ENCODE assay signal across 24 mouse cellular contexts in genomic region chr3:136679903-136680491, GRCm38 (mm10).
"Had no signal": no experiment of that assay in that cellular context is flagged by ENCODE, and none has a peak within 500 bp of the region (broad histone marks: within the 10 kb centered on the region; RNA-seq: fewer than 3 reads in every experiment).

No protein-coding gene starts in this region.

- H3K27ac ChIP-seq: heart, embryonic 10.5 days; hindbrain, embryonic 10.5 days; hindbrain, embryonic 14.5 days; intestine, embryonic 15.5 days; left cerebral cortex, adult 2 months; limb, embryonic 12.5 days; liver, embryonic 13.5 days; liver, embryonic 15.5 days had no signal

- H3K36me3 ChIP-seq: heart, embryonic 10.5 days; heart, embryonic 12.5 days; hindbrain, embryonic 10.5 days; intestine, embryonic 15.5 days; limb, embryonic 12.5 days; liver, embryonic 13.5 days; liver, embryonic 15.5 days had no signal

- H3K9me3 ChIP-seq: heart, embryonic 10.5 days; heart, embryonic 12.5 days; hindbrain, embryonic 10.5 days; intestine, embryonic 15.5 days; limb, embryonic 12.5 days; liver, embryonic 13.5 days; liver, embryonic 15.5 days had no signal

- H3K27me3 ChIP-seq: heart, embryonic 12.5 days; intestine, embryonic 15.5 days; limb, embryonic 12.5 days; liver, embryonic 13.5 days; liver, embryonic 15.5 days had no signal

- H3K4me3 ChIP-seq: heart, embryonic 10.5 days; heart, embryonic 12.5 days; hindbrain, embryonic 10.5 days; intestine, embryonic 15.5 days; left cerebral cortex, adult 2 months; limb, embryonic 12.5 days; liver, embryonic 13.5 days; liver, embryonic 15.5 days had no signal

- ATAC-seq: hindbrain, embryonic 16.5 days; inflammation-experienced regulatory T-cells, adult 6 months; intestine, embryonic 15.5 days; liver, postnatal 0 days had no signal

- DNase-seq: gastrocnemius, postnatal 25 days; heart, adult 18-20 months; heart, postnatal 10 days; heart, postnatal 4 days; kidney, adult 11 months; kidney, adult 8-10 months; kidney, postnatal 10 days; kidney, postnatal 25 days; kidney, postnatal 4 days; layer of hippocampus, adult 9-11 months; liver; liver, embryonic 13.5 days; liver, postnatal 0 days had no signal

- H3K9ac ChIP-seq: heart, embryonic 12.5 days; hindbrain, embryonic 14.5 days; intestine, embryonic 15.5 days; limb, embryonic 12.5 days; liver, embryonic 13.5 days; liver, embryonic 15.5 days; liver, postnatal 0 days had no signal

- H3K4me2 ChIP-seq: heart, embryonic 12.5 days; hindbrain, embryonic 14.5 days; intestine, embryonic 15.5 days; limb, embryonic 12.5 days; liver, embryonic 11.5 days; liver, embryonic 13.5 days; liver, embryonic 15.5 days had no signal
